Mouse (Mus musculus) embryonic facial prominence, embryonic 11.5 days (tissue): ENCODE measurements around the gene Pard3. TPM values are rescaled to one million over a fixed set of nuclear protein-coding genes. Genes with fewer than 3 reads are reported as not detected.
A peak's percentile ranks its signal among the peaks of the same experiment; 100 is the strongest.

Experiments used
- ATAC-seq: fragments of 200-750 bp; cut with Nextera tagmentation; replicated peaks from 2 replicates; pipeline ENCODE4 v1.8.0; 2017; ENCODE audit warnings: low read depth; ENCODE audit not compliant: insufficient number of reproducible peaks, low FRiP score, low TSS enrichment
- DNase-seq: peaks from one replicate; pipeline ENCODE4 v3.0.0-alpha.2; 2015; ENCODE audit warnings: low spot score
- H3K27ac ChIP-seq: fragments of 300-500 bp; sonication (generic); replicated peaks from 2 replicates; pipeline ENCODE4 v1.5.1; 2014; ENCODE audit warnings: mild to moderate bottlenecking, low read depth, low read length, control low read depth
- H3K27me3 ChIP-seq: fragments of 300-500 bp; sonication (generic); 2 replicates; pipeline ENCODE4 v1.6.1; 2014; ENCODE audit warnings: mild to moderate bottlenecking, low read length, moderate library complexity, mixed read lengths; ENCODE audit not compliant: control insufficient read depth, insufficient read depth
- H3K36me3 ChIP-seq: fragments of 300-500 bp; sonication (generic); replicated peaks from 2 replicates; pipeline ENCODE4 v1.6.1; 2014; ENCODE audit warnings: low read depth, mild to moderate bottlenecking, low read length, moderate library complexity, mixed read lengths; ENCODE audit not compliant: control insufficient read depth, insufficient read depth
- H3K4me1 ChIP-seq: fragments of 300-500 bp; sonication (generic); 2 replicates; pipeline ENCODE4 v1.6.1; 2014; ENCODE audit warnings: low read length, mixed read lengths; ENCODE audit not compliant: control insufficient read depth, insufficient read depth
- H3K4me2 ChIP-seq: fragments of 300-500 bp; sonication (generic); 2 replicates; pipeline ENCODE4 v1.6.1; 2014; ENCODE audit warnings: low read depth, mild to moderate bottlenecking, control low read depth, low read length, moderate library complexity
- H3K4me3 ChIP-seq: fragments of 300-500 bp; sonication (generic); 2 replicates; pipeline ENCODE4 v1.5.1; 2014; ENCODE audit warnings: low read depth, low read length, control low read depth
- H3K9ac ChIP-seq: fragments of 300-500 bp; sonication (generic); replicated peaks from 2 replicates; pipeline ENCODE4 v1.6.1; 2014; ENCODE audit warnings: mild to moderate bottlenecking, control low read depth, low read length
- H3K9me3 ChIP-seq: fragments of 300-500 bp; sonication (generic); replicated peaks from 2 replicates; pipeline ENCODE4 v1.6.1; 2016; ENCODE audit warnings: mild to moderate bottlenecking, low read length, inconsistent platforms, mixed read lengths; ENCODE audit not compliant: control insufficient read depth
- WGBS: fragments of 180-500 bp; shearing (Covaris S2); extraction: QIAGEN DNeasy Blood & Tissue Kit; methylation state at CpG from one replicate; pipeline ENCODE4 v1.1.7; 2014; 5-methylcytosine and 5-hydroxymethylcytosine counted together
- polyA plus RNA-seq: library from polyadenylated mRNA; unstranded; fragments of >200 nt; fragmentation: Nextera tagmentation; extraction: Ambion mirVana; gene quantifications from 2 replicates; pipeline ENCODE4 v1.2.1, GENCODE M21; 2014

The Pard3 gene
- polyA plus RNA-seq, 1 experiment from 2014 or later, result 34.5 TPM

DNA sequence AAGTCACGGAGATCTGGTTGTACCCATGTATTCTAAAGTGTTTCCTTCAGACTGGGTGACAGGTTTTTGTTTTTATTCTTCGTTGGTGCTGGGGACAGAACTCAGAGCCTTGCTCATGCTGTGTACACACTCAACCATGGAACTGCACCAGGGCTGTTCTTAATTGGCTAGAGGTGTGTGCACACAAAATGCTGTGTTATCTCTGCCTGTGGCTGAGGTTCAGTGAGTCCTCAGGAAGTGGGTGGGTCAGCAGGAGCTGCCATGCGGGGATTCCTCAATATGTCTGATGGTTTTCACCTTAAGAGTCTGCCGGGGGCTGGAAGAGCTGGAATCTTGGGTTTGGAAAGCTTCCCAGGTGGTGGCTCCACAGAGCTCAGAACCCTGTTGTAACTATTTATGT lies 80.9 kb downstream of the Pard3 start:
- peaks cover 2% of the 10 kb centered on the region; the same call in 1 of the 2 replicates for H3K4me1 ChIP-seq
- no peak overlapping the region for H3K9ac ChIP-seq
- H3K4me2 ChIP-seq, result no peak overlapping the region
- no peak overlapping the region for H3K4me3 ChIP-seq
- no peak overlapping the region for H3K27ac ChIP-seq
- no peak for DNase-seq
- 60% methylated on average over 4 of the region's 4 CpGs for WGBS
- no peaks in the 10 kb centered on the region for H3K9me3 ChIP-seq
- no peaks in the 10 kb centered on the region for H3K36me3 ChIP-seq
- no peaks in the 10 kb centered on the region for H3K27me3 ChIP-seq
- ATAC-seq, result no peak

DNA sequence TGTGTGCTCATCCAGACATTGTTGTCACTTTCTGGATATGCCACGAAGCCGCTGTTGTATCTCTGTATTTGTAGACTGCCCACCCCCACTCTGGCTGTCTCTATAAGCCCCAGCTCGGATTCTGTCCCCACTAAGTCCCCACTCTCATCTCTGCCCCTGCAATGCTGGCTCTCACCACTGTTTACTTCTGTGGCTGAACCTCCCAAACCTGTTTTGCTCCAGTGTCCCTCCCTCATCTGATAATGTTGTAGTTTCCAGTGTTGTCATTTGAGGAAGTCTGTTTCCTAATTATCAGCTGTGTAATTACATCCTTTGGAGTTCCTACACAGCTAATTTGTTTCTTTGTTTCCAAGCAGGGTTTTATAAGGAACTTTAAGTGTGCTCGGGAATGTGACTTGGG lies 81.4 kb downstream of the Pard3 start:
- no peak overlapping the region for H3K27ac ChIP-seq

DNA sequence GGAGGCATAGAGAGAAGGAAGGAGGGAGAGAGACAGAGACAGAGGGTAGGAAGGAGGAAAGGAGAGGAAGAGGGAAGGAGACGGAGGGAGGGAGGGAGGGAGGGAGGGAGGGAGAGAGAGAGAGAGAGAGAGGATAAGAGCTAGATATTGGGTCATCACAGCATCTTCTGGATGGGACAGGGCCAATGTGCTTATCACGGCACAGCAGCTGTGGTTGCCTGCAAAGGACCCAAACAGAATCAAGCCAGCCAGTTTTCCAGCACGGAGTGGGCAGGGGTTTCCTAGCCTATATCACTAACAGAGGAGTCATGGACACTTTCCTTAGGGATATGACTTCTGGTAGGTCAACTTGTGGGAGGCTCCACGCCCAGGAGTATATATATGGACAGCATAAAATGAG lies 82.4 kb downstream of the Pard3 start:
- WGBS, result 76% methylated on average over 4 of the region's 4 CpGs
- no peak overlapping the region for H3K4me2 ChIP-seq

More for the DNA sequence above, 81.4 kb downstream of the Pard3 start:
- Histone ChIP-seq H3K4me3 (no peak overlapping the region), H3K4me2 (no peak overlapping the region), H3K9me3 (no peaks in the 10 kb centered on the region), H3K27me3 (no peaks in the 10 kb centered on the region), H3K9ac (no peak overlapping the region), H3K4me1 (peaks cover 2% of the 10 kb centered on the region; the same call in 1 of the 2 replicates), H3K36me3 (no peaks in the 10 kb centered on the region)
- 43% methylated on average over 4 of the region's 4 CpGs for WGBS
- ATAC-seq (no peak), DNase-seq (peak; percentile 13)

DNA sequence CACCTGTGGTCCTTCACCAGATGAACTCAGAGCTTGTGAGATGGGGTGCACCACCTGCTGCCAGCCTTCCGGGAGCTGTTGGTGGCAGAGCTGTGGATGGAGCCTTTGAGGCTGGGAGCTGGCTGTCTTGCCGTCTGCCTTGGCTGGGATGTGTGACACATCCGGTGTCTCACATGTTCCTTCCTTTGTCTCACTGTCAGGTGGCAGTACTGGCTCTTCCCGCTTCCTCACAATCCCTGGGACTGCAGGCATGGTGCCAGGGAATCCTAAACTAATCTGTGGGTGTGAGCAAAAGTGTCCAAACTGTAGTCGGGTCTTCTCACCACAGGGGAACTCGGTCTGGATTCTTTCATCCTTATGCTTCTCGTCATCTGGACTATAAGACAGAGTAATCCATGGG lies 85.1 kb downstream of the Pard3 start:
- WGBS, result 68% methylated on average over 7 of the region's 7 CpGs
- no peak overlapping the region for H3K27ac ChIP-seq
- no peak overlapping the region for H3K4me3 ChIP-seq
- H3K9me3 ChIP-seq, result no peaks in the 10 kb centered on the region
- H3K27me3 ChIP-seq, result no peaks in the 10 kb centered on the region
- peaks cover 2% of the 10 kb centered on the region; the same call in 1 of the 2 replicates for H3K4me1 ChIP-seq
- no peak overlapping the region for H3K9ac ChIP-seq
- no peaks in the 10 kb centered on the region for H3K36me3 ChIP-seq
- DNase-seq, result no peak
- H3K4me2 ChIP-seq, result no peak overlapping the region
- ATAC-seq, result no peak

More for the DNA sequence above, 82.4 kb downstream of the Pard3 start:
- no peaks in the 10 kb centered on the region for H3K27me3 ChIP-seq
- no peaks in the 10 kb centered on the region for H3K9me3 ChIP-seq
- no peak overlapping the region for H3K27ac ChIP-seq
- no peak for ATAC-seq
- H3K4me1 ChIP-seq, result peaks cover 2% of the 10 kb centered on the region; the same call in 1 of the 2 replicates
- no peak overlapping the region for H3K9ac ChIP-seq
- no peak overlapping the region for H3K4me3 ChIP-seq
- no peaks in the 10 kb centered on the region for H3K36me3 ChIP-seq
- DNase-seq, result no peak

DNA sequence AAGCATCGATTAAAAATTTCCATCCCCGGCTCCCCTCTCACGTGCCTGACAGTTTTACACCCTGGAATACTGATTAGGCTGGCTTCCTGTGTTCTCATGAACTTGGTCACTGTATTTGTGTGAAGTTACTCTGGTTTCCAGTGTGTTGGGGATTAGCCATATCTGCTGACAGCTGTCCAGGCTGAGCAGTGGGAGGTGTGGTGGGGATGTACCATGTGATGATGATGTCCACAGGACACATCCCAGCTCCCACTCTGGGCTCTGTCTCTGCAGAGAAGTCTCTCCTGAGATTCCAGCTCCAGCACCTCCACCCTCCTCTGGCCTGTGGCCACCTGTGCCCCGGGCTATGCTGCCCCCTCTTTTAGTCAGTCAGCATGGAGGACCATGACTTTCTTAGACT lies 87.0 kb downstream of the Pard3 start:
- Histone ChIP-seq H3K27me3 (no peaks in the 10 kb centered on the region), H3K27ac (no peak overlapping the region), H3K9me3 (no peaks in the 10 kb centered on the region), H3K4me2 (no peak overlapping the region), H3K9ac (no peak overlapping the region), H3K36me3 (no peaks in the 10 kb centered on the region), H3K4me3 (no peak overlapping the region), H3K4me1 (no peaks in the 10 kb centered on the region)
- ATAC-seq (no peak), DNase-seq (no peak)
- 92% methylated on average over 4 of the region's 4 CpGs for WGBS

GRCm38 (mm10) chr8:127151706-127152105 lies 88.0 kb downstream of the Pard3 start:
- no peak overlapping the region for H3K9ac ChIP-seq
- H3K4me2 ChIP-seq, result no peak overlapping the region
- ATAC-seq (no peak), DNase-seq (no peak)
- no peaks in the 10 kb centered on the region for H3K36me3 ChIP-seq
- H3K27me3 ChIP-seq, result no peaks in the 10 kb centered on the region
- H3K4me1 ChIP-seq, result no peaks in the 10 kb centered on the region
- no peak overlapping the region for H3K4me3 ChIP-seq
- 65% methylated on average over 3 of the region's 3 CpGs for WGBS
- H3K9me3 ChIP-seq, result no peaks in the 10 kb centered on the region
- no peak overlapping the region for H3K27ac ChIP-seq

GRCm38 (mm10) chr8:127157087-127157486 lies 93.4 kb downstream of the Pard3 start:
- no peak overlapping the region for H3K9ac ChIP-seq
- no peaks in the 10 kb centered on the region for H3K4me1 ChIP-seq
- no peak overlapping the region for H3K4me3 ChIP-seq
- ATAC-seq (no peak), DNase-seq (no peak)
- no peaks in the 10 kb centered on the region for H3K9me3 ChIP-seq
- no peaks in the 10 kb centered on the region for H3K27me3 ChIP-seq
- 85% methylated on average over 8 of the region's 8 CpGs for WGBS
- H3K36me3 ChIP-seq, result no peaks in the 10 kb centered on the region
- H3K27ac ChIP-seq, result no peak overlapping the region
- H3K4me2 ChIP-seq, result no peak overlapping the region

DNA sequence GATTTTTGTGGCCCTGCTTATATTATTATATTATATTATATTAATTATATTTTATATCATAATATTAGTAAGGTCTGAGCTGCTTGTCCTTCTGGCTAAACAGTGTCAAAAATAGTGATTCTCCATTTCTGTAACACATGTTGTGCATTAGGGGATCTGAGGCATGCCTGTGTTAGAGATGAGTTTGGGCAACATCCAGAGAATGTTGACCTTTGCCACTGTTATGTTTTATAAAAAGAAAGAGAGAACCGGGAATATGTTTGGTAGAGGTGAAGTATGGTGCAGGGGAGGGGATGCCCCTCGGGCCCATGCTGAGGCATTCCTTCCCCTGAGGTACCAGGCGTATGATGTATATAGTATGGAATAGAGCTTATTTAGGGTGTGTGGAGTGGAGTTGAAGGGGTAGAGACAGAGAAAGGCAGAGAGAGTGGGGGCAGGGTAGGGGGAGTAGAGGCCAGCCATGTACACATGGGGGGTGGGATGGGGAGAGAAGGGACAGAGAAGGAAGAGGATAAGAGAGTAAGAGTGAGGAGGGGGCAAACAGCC lies 95.8 kb downstream of the Pard3 start:
- DNase-seq, result no peak
- no peaks in the 10 kb centered on the region for H3K36me3 ChIP-seq
- 36% methylated on average over 3 of the region's 3 CpGs for WGBS
- no peaks in the 10 kb centered on the region for H3K9me3 ChIP-seq
- no peaks in the 10 kb centered on the region for H3K4me1 ChIP-seq
- no peak overlapping the region for H3K4me2 ChIP-seq
- no peak overlapping the region for H3K27ac ChIP-seq
- H3K4me3 ChIP-seq, result no peak overlapping the region
- ATAC-seq, result no peak
- H3K27me3 ChIP-seq, result no peaks in the 10 kb centered on the region
- no peak overlapping the region for H3K9ac ChIP-seq
